Mouse (Mus musculus) bone marrow macrophage, adult 2 months (primary cell): ENCODE results near the gene Frmd8. TPM values are rescaled to one million over a fixed set of nuclear protein-coding genes. Genes with fewer than 3 reads are reported as not detected.

Source experiments
- H3K27ac ChIP-seq: 2 replicates; pipeline ENCODE4 v1.5.1; 2012; ENCODE audit warnings: low read depth, low read length; ENCODE audit not compliant: insufficient read depth
- H3K4me1 ChIP-seq: 2 replicates; pipeline ENCODE4 v1.6.1; 2012; ENCODE audit warnings: low read length; ENCODE audit not compliant: control insufficient read depth, insufficient read depth
- H3K4me3 ChIP-seq: 2 replicates; pipeline ENCODE4 v1.5.1; 2012; ENCODE audit warnings: mild to moderate bottlenecking, low read length, moderate library complexity; ENCODE audit not compliant: insufficient read depth
- CTCF ChIP-seq: IDR thresholded peaks from 2 replicates; pipeline ENCODE4 v1.5.1; 2012; ENCODE audit warnings: low read depth, mild to moderate bottlenecking, low read length, moderate library complexity
- POLR2A ChIP-seq: IDR thresholded peaks from 2 replicates; pipeline ENCODE4 v1.6.1; 2012; ENCODE audit warnings: mild to moderate bottlenecking, low read depth, low read length, borderline replicate concordance
- polyA plus RNA-seq: library from polyadenylated mRNA; stranded (reverse); fragments of >200 nt; gene quantifications from 2 replicates; pipeline ENCODE4 v1.2.4, GENCODE M21; 2012; ENCODE audit not compliant: missing spikeins, insufficient read depth, insufficient read length

The Frmd8 gene
- polyA plus RNA-seq, 1 experiment: 25.2 TPM

DNA sequence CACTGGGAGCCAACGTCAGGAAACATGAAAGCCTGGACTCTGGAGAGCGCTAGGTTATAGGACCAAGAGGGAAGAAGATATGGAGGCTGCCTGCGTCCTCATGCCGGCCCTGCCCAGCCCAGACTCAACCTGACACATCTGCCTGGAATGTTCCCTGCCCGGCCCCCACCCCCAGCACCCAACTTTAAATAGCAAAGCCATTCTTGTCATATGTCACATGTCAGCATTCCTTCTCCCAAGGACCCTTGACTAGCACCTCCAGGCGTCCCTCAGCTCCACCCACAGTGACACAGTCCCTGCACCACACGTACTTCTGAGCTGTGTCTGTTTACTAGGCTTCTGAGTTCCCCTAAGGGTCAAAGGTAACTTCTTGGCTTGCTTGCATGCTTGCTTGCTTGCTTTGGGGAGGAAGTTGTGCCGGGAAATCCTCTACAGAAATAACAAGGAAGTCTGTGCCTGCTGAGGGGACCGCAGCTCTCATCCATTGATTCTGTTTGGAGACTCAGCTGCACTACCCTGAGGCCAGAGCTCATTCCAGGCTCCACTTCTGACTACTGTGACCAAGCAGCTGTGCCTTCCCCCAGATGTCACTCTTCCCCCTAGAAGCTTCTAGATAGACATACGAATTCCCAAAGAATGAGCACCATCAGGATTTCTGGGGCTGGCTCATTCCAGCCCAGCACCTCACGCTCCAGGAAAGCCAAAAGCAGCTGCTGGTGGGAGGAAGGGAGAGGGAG is 64.8 kb downstream of the Frmd8 start:
- TF ChIP-seq CTCF (no peak), POLR2A (no peak)
- Histone ChIP-seq H3K27ac (peak overlapping the region; percentile 98), H3K4me1 (peaks cover 83% of the 10 kb centered on the region), H3K4me3 (peak overlapping the region; percentile 2; the same call in 1 of the 2 replicates)

DNA sequence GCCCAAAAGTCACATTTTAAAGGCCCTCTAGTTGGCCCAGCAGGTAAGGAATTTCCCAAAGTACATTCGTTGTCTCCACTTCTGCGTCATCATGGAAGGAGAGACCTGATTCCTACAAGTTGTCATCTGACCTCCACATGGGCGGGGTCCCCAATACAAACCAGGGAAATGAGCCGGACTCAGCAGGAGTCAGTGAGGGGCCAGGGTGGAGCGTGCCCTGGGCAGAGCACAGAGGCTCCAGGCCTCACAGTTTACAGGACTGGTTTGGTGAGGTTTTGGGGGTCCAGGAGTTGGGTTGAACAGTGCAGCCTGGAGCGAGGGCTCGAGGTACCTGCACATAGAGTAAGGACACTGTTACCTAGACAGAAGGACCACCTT is 65.4 kb downstream of the Frmd8 start:
- Histone ChIP-seq H3K4me1 (peaks cover 86% of the 10 kb centered on the region), H3K27ac (peak overlapping the region; percentile 98), H3K4me3 (no peak overlapping the region)
- no peak for TF ChIP-seq CTCF
- no peak for TF ChIP-seq POLR2A

DNA sequence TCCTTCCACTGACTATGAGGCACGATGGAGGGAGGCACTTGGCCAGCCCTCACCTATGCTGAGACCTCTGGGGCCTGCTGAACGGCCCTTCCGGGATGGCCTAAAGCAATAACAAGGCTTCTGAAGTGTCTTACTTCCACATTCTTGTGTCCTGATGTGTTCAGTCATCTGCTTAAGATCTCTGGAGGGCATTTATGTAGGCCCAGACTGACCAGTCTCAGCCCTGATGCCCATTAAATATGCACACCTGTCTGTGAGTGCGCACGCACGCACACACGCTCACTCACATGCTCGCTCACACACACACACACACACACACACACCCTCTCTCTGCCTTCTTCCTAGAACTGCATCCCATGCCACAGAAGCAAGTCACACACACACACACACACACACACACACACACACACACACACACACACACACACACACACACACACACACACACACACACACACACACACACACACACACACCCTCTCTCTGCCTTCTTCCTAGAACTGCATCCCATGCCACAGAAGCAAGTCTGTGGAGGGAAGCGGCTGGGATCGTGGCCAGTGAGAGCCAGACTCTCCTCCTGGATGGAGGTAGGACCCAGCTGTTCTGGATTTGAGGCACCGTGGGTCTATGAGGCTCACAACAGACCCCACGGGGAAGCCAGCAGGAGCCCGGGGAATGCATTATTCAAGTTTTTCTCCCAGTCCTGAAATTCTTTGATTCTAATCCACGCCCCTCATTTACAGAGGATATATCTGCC is 65.9 kb downstream of the Frmd8 start:
- TF ChIP-seq POLR2A: no peak
- no peak for TF ChIP-seq CTCF
- H3K27ac ChIP-seq: peak overlapping the region; percentile 98
- H3K4me3 ChIP-seq: no peak overlapping the region
- peaks cover 86% of the 10 kb centered on the region for H3K4me1 ChIP-seq

DNA sequence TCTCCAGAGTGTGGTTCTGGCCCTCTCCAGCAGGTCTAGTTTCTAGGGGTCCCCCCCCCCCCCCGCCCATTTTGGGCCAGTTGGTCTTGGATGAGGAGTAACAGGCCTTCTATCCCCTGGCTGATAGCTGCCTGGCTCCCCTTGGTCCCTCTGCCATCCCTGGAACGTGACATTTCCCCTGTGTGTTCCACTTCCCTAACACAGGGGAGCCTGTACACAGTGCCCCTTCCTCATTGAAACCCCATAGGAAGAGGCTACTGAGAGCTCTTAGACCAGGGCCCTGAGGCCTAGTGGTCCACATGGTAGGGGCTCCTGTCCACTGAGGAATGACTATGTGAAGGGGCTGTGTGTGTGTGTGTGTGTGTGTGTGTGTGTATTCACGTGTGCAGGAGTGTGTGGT is 67.3 kb downstream of the Frmd8 start:
- H3K4me3 ChIP-seq: no peak overlapping the region
- H3K27ac ChIP-seq: peak overlapping the region; percentile 98
- TF ChIP-seq CTCF: no peak
- no peak for TF ChIP-seq POLR2A
- H3K4me1 ChIP-seq: peaks cover 76% of the 10 kb centered on the region

DNA sequence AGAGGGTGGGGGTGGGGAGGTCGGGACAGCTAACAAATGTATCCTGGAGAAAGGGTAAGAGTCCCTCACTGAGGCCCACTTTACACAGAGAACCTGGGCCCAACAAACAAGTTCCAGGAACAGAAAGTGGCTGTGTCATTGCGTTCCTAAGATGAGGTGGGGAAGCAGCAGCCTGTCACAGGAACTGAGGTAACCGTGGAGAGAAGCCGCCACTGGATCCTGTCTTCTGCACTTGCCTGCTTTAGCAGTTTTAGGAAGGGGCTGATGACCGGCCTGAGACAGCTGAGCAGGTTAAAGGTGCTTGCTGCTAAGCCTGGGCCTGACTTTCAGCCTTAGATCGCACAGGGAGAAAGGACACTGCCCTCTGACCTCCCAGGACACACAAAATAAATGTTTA is 68.3 kb downstream of the Frmd8 start:
- Histone ChIP-seq H3K4me1 (peaks cover 69% of the 10 kb centered on the region), H3K4me3 (0 out of 2 replicates have a peak overlapping the region, but pooled peaks have one; percentile 1), H3K27ac (peak overlapping the region; percentile 98)
- TF ChIP-seq POLR2A (no peak), CTCF (no peak)

DNA sequence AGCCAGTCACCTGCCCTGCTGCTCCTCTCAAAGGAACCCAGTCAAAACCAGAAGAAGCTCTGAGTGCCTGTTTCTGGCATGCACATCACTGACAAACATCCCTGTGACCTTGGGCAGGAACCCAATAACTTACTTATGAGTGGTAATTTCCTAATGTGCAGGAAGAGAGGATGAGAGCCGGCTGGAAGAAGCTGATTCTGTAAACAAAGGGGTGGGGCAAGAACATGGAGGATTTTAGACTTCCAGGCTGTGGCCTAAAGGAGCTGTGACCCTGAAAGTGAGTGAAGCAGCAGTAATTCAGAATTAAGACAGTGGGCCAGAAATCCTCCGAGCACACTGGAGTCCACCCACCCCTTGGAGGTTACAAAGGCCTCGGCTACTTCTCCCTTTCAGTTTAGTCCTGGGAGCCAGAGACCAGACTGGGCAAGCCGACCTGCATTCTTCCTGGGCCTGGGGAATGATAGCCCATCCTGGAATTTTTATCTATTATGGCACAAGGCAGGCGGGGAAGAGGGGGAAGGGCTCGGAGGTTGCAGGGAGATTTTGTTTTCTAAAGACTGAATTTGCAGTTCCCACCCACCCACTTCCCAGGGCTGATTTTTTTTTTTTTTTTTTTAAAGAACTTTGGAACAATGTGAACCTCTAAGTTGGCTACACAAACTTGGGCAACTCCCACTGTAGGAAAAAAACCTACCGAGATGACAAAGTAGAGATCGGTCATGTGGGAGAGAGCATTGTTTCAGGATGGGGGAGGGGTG is 68.8 kb downstream of the Frmd8 start:
- TF ChIP-seq CTCF: no peak
- no peak for TF ChIP-seq POLR2A
- peaks cover 64% of the 10 kb centered on the region for H3K4me1 ChIP-seq
- peak overlapping the region; percentile 22 for H3K4me3 ChIP-seq
- H3K27ac ChIP-seq: peak overlapping the region; percentile 98

DNA sequence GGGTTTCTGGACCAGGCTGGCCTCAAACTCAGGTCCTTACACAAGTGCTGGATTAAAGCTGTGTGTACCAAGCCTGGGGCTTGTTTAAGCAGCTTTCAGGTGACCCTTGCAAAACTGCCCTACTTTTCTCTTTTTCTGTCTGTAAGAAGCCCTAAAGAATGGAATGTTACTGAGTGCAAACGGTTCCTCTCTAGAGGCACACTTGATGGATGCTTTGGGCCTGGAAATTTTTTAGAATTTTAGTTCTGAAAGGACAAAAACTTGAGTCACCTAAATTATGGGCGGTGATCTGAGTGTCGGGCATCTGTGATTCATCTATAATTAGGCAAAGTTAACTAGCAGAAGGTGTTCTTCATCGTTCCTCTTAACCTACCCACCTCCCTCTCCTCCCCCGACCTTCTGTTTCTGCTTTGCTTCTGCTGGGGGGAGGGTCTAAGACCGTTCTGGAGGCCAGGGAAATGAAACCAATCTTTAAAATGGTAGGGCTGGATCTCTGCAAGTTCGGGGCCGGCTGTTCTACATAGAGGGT is 70.6 kb downstream of the Frmd8 start:
- H3K4me1 ChIP-seq: peaks cover 49% of the 10 kb centered on the region
- peak overlapping the region; percentile 98 for H3K27ac ChIP-seq
- TF ChIP-seq CTCF (no peak), POLR2A (no peak)
- H3K4me3 ChIP-seq: peak overlapping the region; percentile 56

DNA sequence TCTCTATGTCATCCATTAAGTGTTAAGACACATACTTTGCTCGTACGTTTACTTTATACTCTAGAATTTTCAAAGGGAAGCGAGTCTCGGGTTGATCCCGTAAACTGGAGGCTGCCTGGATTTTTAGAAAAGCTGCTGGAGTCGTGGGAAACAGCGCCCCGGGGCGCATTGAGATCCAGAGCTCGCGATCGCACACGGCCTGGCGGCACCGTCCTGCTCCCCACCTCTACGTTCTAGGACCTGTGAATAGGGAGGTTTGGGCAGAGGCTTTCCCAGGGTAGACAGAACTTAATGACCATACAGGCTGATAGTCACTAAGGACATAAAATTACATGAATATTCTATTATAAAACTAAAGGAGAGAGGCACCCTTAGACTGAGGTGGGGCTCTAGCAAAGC is 71.2 kb downstream of the Frmd8 start:
- TF ChIP-seq CTCF (no peak), POLR2A (no peak)
- peaks cover 45% of the 10 kb centered on the region for H3K4me1 ChIP-seq
- H3K27ac ChIP-seq: peak overlapping the region; percentile 98

DNA sequence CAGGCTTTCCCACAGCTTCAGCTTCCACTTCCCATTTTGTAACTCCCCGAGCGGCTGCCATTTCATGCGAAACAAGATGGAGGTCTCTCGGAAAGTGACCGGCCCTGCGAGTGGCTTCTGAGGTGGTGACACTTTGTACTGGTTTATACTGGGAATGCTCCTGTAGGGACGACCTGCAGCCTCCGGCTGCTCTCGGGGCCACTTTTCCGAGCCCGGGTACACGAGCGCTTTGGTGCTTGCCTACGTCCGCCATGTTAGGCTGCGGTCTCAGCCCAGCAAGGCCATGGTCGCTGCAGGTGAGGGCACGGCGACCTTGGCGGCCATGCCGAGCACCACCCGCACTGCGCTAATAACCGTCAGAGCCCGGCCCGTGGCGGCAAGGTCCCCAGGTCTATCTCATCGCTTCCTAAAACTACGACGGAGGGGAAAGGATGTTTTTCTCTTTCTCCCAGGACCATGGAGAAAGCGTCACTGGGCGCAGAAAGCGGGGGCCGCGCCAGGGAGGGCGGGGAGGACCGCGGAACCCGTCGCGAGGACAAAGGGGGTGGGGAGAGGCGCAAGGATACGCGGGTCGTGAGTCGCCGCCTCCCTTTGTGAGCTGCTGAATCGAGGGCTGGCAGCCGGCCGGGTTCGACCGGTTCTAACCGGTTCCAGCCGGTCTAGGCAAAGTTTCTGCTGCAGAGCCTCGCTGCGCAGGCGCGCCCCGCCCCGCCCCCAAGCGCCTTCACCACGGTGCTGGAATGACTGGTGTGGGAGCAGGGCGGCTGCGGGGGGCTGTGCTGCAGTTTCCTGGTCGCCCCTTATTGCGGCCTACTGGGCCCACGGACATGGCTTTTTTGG is 71.8 kb downstream of the Frmd8 start:
- Histone ChIP-seq H3K27ac (peak overlapping the region; percentile 98), H3K4me3 (peak overlapping the region; percentile 75), H3K4me1 (peaks cover 38% of the 10 kb centered on the region)
- peak; percentile 19; the same call in 1 of the 2 replicates for TF ChIP-seq POLR2A
- no peak for TF ChIP-seq CTCF

More for the DNA sequence above, 71.2 kb downstream of the Frmd8 start:
- peak overlapping the region; percentile 56 for H3K4me3 ChIP-seq
